ENCODE assay signal across 12 mouse cellular contexts in the genomic region with DNA sequence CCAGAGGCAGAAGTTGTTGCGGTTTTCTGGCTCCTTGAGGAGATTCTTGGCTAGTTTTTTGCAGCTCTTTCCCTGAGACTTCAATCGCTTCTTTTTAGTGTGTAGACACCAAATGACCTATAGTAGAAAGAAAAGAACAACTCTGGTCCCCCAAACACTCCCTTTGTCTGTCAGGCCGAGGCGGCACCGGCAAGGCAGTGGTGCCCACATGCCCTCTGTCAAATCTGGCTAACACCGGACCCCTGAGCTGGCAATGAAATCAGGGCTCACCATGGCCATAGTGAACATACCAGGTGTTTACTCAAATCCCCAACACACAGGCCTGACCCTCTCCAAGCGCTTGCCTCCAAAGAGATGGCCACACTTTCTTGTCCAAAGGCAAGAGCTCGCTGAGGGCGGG.
"Had no signal": no experiment of that assay in that cellular context is flagged by ENCODE, and none has a peak within 500 bp of the region (broad histone marks: within the 10 kb centered on the region; RNA-seq: fewer than 3 reads in every experiment).

No protein-coding gene starts in this region.

- H3K4me1 ChIP-seq: embryonic facial prominence, embryonic 10.5 days; embryonic facial prominence, embryonic 12.5 days; embryonic facial prominence, embryonic 13.5 days; embryonic facial prominence, embryonic 15.5 days; forebrain, embryonic 10.5 days; forebrain, embryonic 12.5 days; forebrain, embryonic 13.5 days; forebrain, embryonic 15.5 days had no signal

- H3K9me3 ChIP-seq: embryonic facial prominence, embryonic 10.5 days; embryonic facial prominence, embryonic 12.5 days; embryonic facial prominence, embryonic 13.5 days; embryonic facial prominence, embryonic 15.5 days; forebrain, embryonic 10.5 days; forebrain, embryonic 12.5 days; forebrain, embryonic 13.5 days; forebrain, embryonic 15.5 days had no signal

- H3K27me3 ChIP-seq: embryonic facial prominence, embryonic 12.5 days; embryonic facial prominence, embryonic 13.5 days; embryonic facial prominence, embryonic 15.5 days; forebrain, embryonic 12.5 days; forebrain, embryonic 13.5 days; forebrain, embryonic 15.5 days had no signal

- H3K9ac ChIP-seq: embryonic facial prominence, embryonic 12.5 days; embryonic facial prominence, embryonic 13.5 days; embryonic facial prominence, embryonic 15.5 days; forebrain, embryonic 12.5 days; forebrain, embryonic 13.5 days; forebrain, embryonic 15.5 days had no signal

- H3K4me3 ChIP-seq: embryonic facial prominence, embryonic 10.5 days; embryonic facial prominence, embryonic 12.5 days; embryonic facial prominence, embryonic 13.5 days; embryonic facial prominence, embryonic 15.5 days; erythroblast, embryonic 14.5 days; forebrain, embryonic 10.5 days; forebrain, embryonic 12.5 days; forebrain, embryonic 13.5 days; forebrain, embryonic 15.5 days; gastrocnemius, adult 2 months; heart, adult 2 months had no signal

- H3K27ac ChIP-seq: embryonic facial prominence, embryonic 10.5 days; embryonic facial prominence, embryonic 12.5 days; embryonic facial prominence, embryonic 13.5 days; embryonic facial prominence, embryonic 15.5 days; forebrain, embryonic 10.5 days; forebrain, embryonic 12.5 days; forebrain, embryonic 13.5 days; forebrain, embryonic 15.5 days; gastrocnemius, adult 2 months; heart, adult 2 months had no signal

- DNase-seq: gastrocnemius, postnatal 25 days had no signal

- H3K4me2 ChIP-seq: embryonic facial prominence, embryonic 12.5 days; embryonic facial prominence, embryonic 13.5 days; embryonic facial prominence, embryonic 15.5 days; forebrain, embryonic 12.5 days; forebrain, embryonic 13.5 days; forebrain, embryonic 15.5 days had no signal
